Mouse (Mus musculus) layer of hippocampus, postnatal 25 days (tissue): ENCODE data around the gene Nfkb1. TPM values are rescaled to one million over a fixed set of nuclear protein-coding genes. Genes with fewer than 3 reads are reported as not detected.

Experiments
- DNase-seq, 2 experiments: peaks; one replicate each; pipeline ENCODE4 v3.0.0; 2022; ENCODE audit warnings: mixed read lengths in 2 of 2, low spot score in 1 of 2; ENCODE audit errors: extremely low spot score in 1 of 2
- total RNA-seq, 2 experiments: library from RNA; stranded (reverse); gene quantifications; 2 replicates each; pipeline ENCODE4 v1.2.3; 2021

Gene Nfkb1
- total RNA-seq, 2 experiments from 2014 or later = 20.5 to 25.2 TPM

- DNase-seq = no peak
Observed at GRCm38 (mm10) chr3:135673695-135674094, 17.7 kb downstream of the Nfkb1 start.

DNA sequence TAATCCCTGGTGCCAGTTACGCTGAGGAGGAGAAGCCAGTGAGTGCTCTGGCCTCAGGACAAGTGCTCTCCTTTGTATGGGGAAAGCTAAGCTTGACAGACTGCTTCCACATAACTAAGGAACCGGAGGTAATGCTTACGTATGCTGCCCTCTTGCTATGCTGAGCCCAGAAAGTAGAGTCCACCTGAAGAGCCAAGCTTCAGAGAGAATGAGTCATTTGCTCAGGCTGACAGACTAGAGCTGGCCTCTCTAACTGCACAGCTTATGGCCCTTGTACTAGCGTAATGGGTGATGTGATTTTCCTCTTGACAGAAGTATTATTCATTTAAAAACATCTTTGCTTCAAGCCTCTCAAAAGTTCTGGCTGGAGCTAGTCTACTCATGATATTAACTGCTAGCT is 18.3 kb downstream of the Nfkb1 start:
- no peak for DNase-seq

GRCm38 (mm10) chr3:135672135-135672534 is 19.2 kb downstream of the Nfkb1 start:
- no peak for DNase-seq

- DNase-seq = no peak
Observed at GRCm38 (mm10) chr3:135670869-135671268, 20.5 kb downstream of the Nfkb1 start.

DNA sequence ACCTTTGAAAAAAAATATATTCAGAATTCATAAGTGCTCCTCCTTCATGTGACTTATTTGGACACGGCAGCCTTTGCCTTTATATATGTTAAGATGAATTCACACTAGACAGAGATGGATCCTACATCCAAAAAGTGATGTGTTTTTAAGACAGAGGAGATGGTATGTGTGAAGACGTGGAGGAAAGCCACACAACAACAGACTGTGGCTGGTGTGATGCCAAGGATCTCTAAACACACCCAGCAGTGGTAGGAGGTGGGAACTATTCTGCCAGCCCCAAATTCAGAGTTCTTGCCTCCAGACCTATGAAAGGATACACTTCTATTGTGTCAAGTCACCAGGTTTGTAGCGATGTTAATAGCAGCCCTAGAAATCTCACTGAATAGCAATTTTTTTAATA is 24.3 kb downstream of the Nfkb1 start:
- no peak for DNase-seq

DNA sequence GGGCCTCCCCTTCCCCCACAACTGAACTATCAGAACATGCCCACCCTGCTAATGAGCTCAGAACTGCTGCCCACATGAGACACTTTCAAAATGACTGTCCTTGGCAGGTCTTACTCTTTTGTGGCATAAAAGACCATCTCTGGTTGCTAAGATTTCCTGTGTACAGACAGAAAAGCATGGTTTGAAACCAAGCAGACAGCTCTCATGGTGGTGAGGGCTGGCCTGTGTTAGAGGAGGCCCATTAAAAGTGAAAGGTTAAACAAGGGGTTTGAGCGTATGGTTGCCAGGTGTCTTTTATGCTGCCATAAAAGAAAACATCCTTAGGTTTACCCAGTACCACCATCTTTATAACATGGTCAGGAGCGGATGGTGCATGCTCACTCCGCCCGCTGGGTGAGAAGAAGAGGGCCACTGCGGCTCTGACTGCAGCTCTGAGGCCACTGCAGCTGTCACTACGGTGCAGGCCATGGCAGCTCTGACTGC is 25.5 kb downstream of the Nfkb1 start:
- DNase-seq = no peak

GRCm38 (mm10) chr3:135662139-135662864 is 29.0 kb downstream of the Nfkb1 start:
- no peak for DNase-seq

- no peak for DNase-seq
Observed at GRCm38 (mm10) chr3:135661707-135662106, 29.6 kb downstream of the Nfkb1 start.

GRCm38 (mm10) chr3:135658540-135659097 is 32.7 kb downstream of the Nfkb1 start:
- DNase-seq = no peak

DNA sequence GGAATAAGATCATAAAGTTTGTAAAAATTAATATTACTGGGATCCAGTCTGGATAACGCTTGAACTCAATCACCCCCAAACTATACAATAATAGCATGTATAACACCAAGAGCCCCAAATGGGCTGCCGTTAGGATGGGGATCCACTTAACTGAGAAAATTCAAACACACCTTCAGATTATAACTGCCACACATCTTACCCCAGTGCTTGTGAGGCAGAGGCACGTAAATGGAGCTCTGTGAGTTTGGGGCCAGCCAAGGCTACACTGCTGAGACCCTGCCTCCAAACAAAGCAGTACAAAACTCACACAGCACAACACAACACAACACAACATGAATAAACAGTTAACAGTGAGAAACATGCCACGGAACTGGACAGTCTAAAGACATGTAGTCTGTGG is 35.2 kb downstream of the Nfkb1 start:
- DNase-seq = no peak

DNA sequence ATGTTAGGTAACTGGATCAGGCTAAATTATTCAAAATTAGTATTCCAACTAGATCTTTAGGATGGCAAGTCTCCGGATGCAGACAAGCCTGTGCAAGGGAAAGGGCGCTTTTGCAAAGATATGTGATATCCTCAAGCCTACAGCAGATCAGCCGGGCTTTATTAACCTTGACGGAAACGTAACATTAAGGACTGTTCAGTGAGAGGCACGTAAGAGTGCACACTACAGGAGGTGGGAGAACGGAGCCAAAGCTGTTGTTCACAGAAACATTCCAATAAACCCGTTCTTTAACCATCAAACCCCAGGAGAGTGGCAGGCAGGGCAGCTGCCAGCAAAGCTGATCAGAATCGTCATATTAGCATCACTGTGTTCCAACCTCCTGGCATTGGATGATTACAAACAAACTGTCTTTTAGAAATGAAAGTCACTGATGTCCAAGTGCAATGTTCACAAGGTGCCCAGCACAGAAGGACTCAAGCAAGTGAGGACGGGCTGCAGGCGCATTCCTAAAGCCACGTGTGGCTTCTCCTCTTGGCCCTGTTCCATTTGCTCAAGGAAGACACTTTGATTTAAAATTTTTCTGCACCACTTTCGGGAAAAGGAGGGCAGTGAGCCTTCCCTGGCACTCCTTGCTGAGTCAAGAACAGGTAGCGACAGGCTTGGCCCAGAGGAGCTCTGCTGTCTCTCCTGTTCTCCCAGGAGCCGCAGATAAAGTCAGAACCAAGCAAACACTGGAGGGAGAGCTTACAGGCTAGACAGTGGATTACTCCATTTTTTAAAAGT is 40.4 kb downstream of the Nfkb1 start:
- no peak for DNase-seq

- DNase-seq = no peak
Observed at GRCm38 (mm10) chr3:135649809-135650208, 41.5 kb downstream of the Nfkb1 start.

DNA sequence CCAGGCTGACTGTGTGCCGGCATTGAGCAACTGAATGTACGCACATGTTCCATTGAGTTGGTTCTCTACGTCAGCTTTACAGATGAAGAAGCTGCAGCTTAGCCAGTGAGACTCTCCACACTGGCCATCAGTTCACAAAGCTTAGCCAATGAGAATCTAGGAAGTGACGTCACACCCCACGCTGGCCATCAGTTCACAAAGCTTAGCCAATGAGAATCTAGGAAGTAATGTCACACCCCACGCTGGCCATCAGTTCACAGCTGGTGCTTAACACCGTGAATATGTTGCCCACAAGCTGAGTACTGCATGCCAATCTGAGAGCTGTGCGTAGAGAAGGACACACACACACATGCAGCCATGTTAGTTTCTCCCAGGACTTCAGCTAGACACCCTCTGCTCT is 42.8 kb downstream of the Nfkb1 start:
- no peak for DNase-seq

- no peak for DNase-seq
Observed at GRCm38 (mm10) chr3:135646622-135647021, 44.7 kb downstream of the Nfkb1 start.

GRCm38 (mm10) chr3:135644971-135645370 is 46.4 kb downstream of the Nfkb1 start:
- DNase-seq = no peak

DNA sequence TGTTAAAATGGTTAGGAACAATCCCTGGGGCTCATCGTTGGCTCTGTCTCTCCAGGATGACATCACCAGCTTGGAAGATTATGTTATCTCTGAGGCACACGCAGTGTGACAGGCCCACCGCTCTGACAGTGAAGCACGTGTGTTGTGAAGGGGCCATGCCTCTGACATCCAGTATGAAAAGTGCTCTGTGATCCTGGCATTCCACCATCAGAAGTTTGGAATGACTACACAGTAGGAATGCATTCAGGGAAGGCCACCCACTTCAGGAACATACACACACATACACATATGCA is 49.8 kb downstream of the Nfkb1 start:
- DNase-seq = no peak

DNA sequence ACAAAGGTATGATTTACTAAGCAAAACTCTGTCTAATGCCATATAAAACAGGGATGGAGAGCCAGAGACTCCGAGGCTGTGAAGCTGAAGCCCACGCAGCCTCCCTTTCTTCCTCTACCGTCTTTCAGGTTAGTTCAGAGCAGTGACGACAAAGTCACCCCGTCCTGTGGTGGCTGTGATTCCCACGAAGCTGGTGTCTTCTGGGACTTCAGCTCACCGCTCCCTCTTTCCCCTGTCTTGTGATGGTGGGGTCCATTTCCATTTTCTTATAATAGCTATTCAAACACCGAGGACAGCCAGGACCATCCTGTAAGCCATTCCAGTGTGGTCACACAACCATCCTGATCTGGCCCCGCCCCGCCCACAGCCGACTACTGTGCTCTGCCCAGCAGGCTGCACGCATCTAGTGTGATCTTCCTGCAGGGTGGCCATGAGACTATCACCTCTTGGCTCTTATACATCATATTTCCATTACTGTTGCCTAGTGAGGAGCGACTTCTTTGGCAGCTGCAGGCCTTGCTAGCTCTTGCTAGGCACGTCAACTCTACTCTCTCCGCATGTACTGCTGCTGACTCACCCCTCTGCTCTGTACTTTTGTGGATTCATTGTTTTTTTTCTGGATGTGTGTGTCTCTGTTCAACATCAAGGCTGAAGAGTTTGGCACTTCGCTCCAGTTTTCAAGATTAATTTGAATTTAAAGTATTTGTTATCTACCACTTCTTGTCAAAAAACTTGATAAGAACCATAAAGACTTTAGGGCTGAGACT is 50.3 kb downstream of the Nfkb1 start:
- DNase-seq = no peak

- no peak for DNase-seq
Observed at GRCm38 (mm10) chr3:135640203-135640602, 51.1 kb downstream of the Nfkb1 start.

DNA sequence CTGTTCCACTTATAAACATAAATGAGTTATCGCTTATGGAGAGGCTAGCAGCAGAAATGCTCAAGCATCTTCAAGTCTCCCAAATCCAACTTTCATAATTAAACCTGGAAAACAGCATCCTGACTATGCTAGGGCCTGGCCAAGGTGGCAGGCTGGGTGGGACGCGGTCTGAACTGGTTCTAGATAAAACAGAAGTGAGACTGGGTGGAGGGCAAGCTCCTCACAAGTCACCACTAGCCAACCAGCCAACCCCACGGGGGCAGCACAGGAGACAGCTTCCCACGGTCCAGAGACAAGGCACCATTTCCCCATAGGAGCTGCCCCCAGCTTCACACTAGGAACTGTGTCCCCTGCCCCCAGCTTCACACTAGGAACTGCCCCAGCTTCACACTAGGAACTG is 53.8 kb downstream of the Nfkb1 start:
- DNase-seq = no peak

GRCm38 (mm10) chr3:135636454-135636853 is 54.9 kb downstream of the Nfkb1 start:
- DNase-seq = no peak
